Mouse (Mus musculus) testis, adult 2 months (tissue): ENCODE data around the gene Prim2.

ENCODE experiments used
- CTCF ChIP-seq: fragments of 200-500 bp; IDR thresholded peaks from 2 replicates; pipeline ENCODE4 v1.5.1; 2012; ENCODE audit warnings: low read depth, mild to moderate bottlenecking, inconsistent platforms, low read length, moderate library complexity; ENCODE audit not compliant: control insufficient read depth, insufficient read depth, insufficient replicate concordance
- POLR2A ChIP-seq: fragments of 200-500 bp; IDR thresholded peaks from 2 replicates; pipeline ENCODE4 v1.6.1; 2012; ENCODE audit warnings: low read depth, mild to moderate bottlenecking, inconsistent platforms, low read length, moderate library complexity; ENCODE audit not compliant: control insufficient read depth

DNA sequence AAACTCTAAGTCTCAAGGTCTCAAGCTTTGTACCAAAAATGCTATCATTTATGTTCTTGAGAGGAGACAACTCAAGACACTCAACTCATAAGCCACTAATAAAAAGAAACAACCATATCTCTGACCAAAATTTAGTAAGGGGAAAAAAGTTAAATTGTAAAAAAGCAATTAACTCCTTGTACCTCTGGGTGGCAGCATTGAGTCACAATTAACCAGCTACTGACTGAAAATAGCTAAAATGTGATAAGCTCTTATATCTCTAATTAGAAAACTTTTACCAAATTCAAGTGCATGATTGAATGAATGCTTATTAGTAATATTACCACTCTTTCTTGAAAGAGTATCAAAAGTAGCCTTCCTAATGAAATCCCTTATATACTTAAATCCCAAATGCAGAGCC lies 6.4 kb downstream of the Prim2 start:
- TF ChIP-seq CTCF (no peak), POLR2A (no peak)
